Mouse (Mus musculus) spleen, postnatal 36 days (tissue): ENCODE results near the gene Jdp2.
A peak's percentile ranks its signal among the peaks of the same experiment; 100 is the strongest.

Experiments
- DNase-seq, 2 experiments: peaks; one replicate each; pipeline ENCODE4 v3.0.0; 2022; ENCODE audit warnings: low spot score in 2 of 2, mixed read lengths in 1 of 2

Gene Jdp2

GRCm38 (mm10) chr12:85598611-85599477 lies at the start of gene Jdp2:
Gene Jdp2, plus strand, starts transcription at chr12:85599027.
- DNase-seq, result peak; percentile 67 to 70

GRCm38 (mm10) chr12:85549661-85550060 lies 49.2 kb upstream of the Jdp2 start:
- no peak for DNase-seq

- DNase-seq, result no peak
These were observed 48.4 kb upstream of the Jdp2 start for GRCm38 (mm10) chr12:85550435-85550834.

GRCm38 (mm10) chr12:85559299-85559698 lies 39.5 kb upstream of the Jdp2 start:
- no peak for DNase-seq

- no peak for DNase-seq
These were observed 33.4 kb upstream of the Jdp2 start for GRCm38 (mm10) chr12:85565441-85565840.

- DNase-seq, result no peak
These were observed 30.5 kb upstream of the Jdp2 start for GRCm38 (mm10) chr12:85568298-85568697.

- DNase-seq, result no peak
These were observed 29.3 kb upstream of the Jdp2 start for GRCm38 (mm10) chr12:85569393-85570157.

- DNase-seq, result no peak
These were observed 28.7 kb upstream of the Jdp2 start for GRCm38 (mm10) chr12:85570158-85570540.

- DNase-seq, result peak in 1 of 2 experiments; percentile 19
These were observed 27.5 kb upstream of the Jdp2 start for GRCm38 (mm10) chr12:85571312-85571711.

GRCm38 (mm10) chr12:85572047-85572475 lies 26.8 kb upstream of the Jdp2 start:
- DNase-seq, result no peak

- DNase-seq, result no peak
These were observed 23.9 kb upstream of the Jdp2 start for GRCm38 (mm10) chr12:85574806-85575495.

GRCm38 (mm10) chr12:85575496-85575840 lies 23.4 kb upstream of the Jdp2 start:
- no peak for DNase-seq

GRCm38 (mm10) chr12:85581261-85582066 lies 17.4 kb upstream of the Jdp2 start:
- DNase-seq, result no peak

- no peak for DNase-seq
These were observed 16.8 kb upstream of the Jdp2 start for GRCm38 (mm10) chr12:85582067-85582316.

GRCm38 (mm10) chr12:85585761-85586258 lies 13.0 kb upstream of the Jdp2 start:
- no peak for DNase-seq

GRCm38 (mm10) chr12:85589870-85590382 lies 8.9 kb upstream of the Jdp2 start:
- DNase-seq, result no peak

GRCm38 (mm10) chr12:85592943-85593342 lies 5.9 kb upstream of the Jdp2 start:
- DNase-seq, result peak in 1 of 2 experiments; percentile 24

- DNase-seq, result no peak
These were observed 4.4 kb upstream of the Jdp2 start for GRCm38 (mm10) chr12:85594390-85594789.

- DNase-seq, result peak in 1 of 2 experiments; percentile 25
These were observed 774 bp upstream of the Jdp2 start for GRCm38 (mm10) chr12:85598053-85598452.

GRCm38 (mm10) chr12:85599478-85600152 lies 788 bp downstream of the Jdp2 start:
- peak; percentile 15 to 31 for DNase-seq

GRCm38 (mm10) chr12:85600637-85601036 lies 1.8 kb downstream of the Jdp2 start:
- no peak for DNase-seq
